Mouse (Mus musculus) hindbrain, embryonic 16.5 days (tissue): Measurements from ENCODE around the gene Cdkal1. TPM values are rescaled to one million over a fixed set of nuclear protein-coding genes. Genes with fewer than 3 reads are reported as not detected.

ENCODE experiments used
- ATAC-seq: fragments of 200-750 bp; cut with Nextera tagmentation; 2 replicates; pipeline ENCODE4 v1.8.0; 2017; ENCODE audit warnings: moderate TSS enrichment, moderate library complexity
- H3K27ac ChIP-seq: fragments of 300-500 bp; sonication (generic); 2 replicates; pipeline ENCODE4 v1.5.1; 2014; ENCODE audit warnings: low read depth, mild to moderate bottlenecking, control low read depth, low read length, moderate library complexity
- H3K27me3 ChIP-seq: fragments of 300-500 bp; sonication (generic); replicated peaks from 2 replicates; pipeline ENCODE4 v1.6.1; 2014; ENCODE audit warnings: low read length; ENCODE audit not compliant: control insufficient read depth, insufficient read depth
- H3K36me3 ChIP-seq: fragments of 300-500 bp; sonication (generic); 2 replicates; pipeline ENCODE4 v1.6.1; 2014; ENCODE audit warnings: mild to moderate bottlenecking, low read length, moderate library complexity, mixed read lengths; ENCODE audit not compliant: control insufficient read depth, insufficient read depth
- H3K4me1 ChIP-seq: fragments of 300-500 bp; sonication (generic); 2 replicates; pipeline ENCODE4 v1.6.1; 2014; ENCODE audit warnings: low read depth, low read length; ENCODE audit not compliant: control insufficient read depth, insufficient read depth
- H3K4me2 ChIP-seq: fragments of 300-500 bp; sonication (generic); 2 replicates; pipeline ENCODE4 v1.6.1; 2014; ENCODE audit warnings: mild to moderate bottlenecking, low read length, control low read depth, moderate library complexity
- H3K4me3 ChIP-seq: fragments of 300-500 bp; sonication (generic); 2 replicates; pipeline ENCODE4 v1.5.1; 2014; ENCODE audit warnings: mild to moderate bottlenecking, low read length, control low read depth, moderate library complexity
- H3K9ac ChIP-seq: fragments of 300-500 bp; sonication (generic); 2 replicates; pipeline ENCODE4 v1.6.1; 2014; ENCODE audit warnings: low read depth, mild to moderate bottlenecking, control low read depth, low read length, moderate library complexity
- H3K9me3 ChIP-seq: fragments of 300-500 bp; sonication (generic); 2 replicates; pipeline ENCODE4 v1.6.1; 2014; ENCODE audit warnings: mild to moderate bottlenecking, low read length, moderate library complexity; ENCODE audit not compliant: control insufficient read depth
- WGBS: fragments of 180-500 bp; shearing (Covaris S2); extraction: QIAGEN DNeasy Blood & Tissue Kit; methylation state at CpG from one replicate; pipeline ENCODE4 v1.1.7; 2014; 5-methylcytosine and 5-hydroxymethylcytosine counted together
- polyA plus RNA-seq: library from polyadenylated mRNA; unstranded; fragments of >200 nt; fragmentation: Nextera tagmentation; extraction: Ambion mirVana; gene quantifications from 2 replicates; pipeline ENCODE4 v1.2.1, GENCODE M21; 2015

Cdkal1 gene
- polyA plus RNA-seq, 1 experiment from 2014 or later = 19.4 TPM

DNA sequence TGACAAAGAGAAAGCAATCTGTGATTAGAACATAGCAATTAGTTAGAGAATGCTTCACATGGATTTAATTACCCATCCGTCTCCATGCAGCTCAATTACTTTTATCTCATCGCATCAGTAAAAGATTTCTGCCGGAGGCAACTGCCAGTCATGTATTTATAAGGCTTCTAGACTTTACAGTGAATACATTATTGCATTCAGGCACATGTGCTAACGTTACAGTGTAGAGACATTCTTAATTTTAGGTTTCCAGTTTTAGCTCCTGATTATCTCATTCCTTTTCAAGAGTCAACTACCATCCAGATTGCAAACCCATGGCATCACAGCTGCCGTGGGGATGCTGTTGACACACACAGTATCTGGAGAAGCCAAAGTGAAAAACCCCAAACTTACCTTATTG, 289.8 kb downstream of the Cdkal1 start:
- Histone ChIP-seq H3K4me3 (no peak overlapping the region), H3K27ac (no peak overlapping the region), H3K36me3 (no peaks in the 10 kb centered on the region), H3K9me3 (no peaks in the 10 kb centered on the region), H3K4me2 (no peak overlapping the region), H3K9ac (no peak overlapping the region), H3K27me3 (no peaks in the 10 kb centered on the region), H3K4me1 (no peaks in the 10 kb centered on the region)
- 0 out of 2 replicates have a peak, but pooled peaks have one; percentile 40 for ATAC-seq
- 52% methylated on average over 5 of the region's 5 CpGs for WGBS

DNA sequence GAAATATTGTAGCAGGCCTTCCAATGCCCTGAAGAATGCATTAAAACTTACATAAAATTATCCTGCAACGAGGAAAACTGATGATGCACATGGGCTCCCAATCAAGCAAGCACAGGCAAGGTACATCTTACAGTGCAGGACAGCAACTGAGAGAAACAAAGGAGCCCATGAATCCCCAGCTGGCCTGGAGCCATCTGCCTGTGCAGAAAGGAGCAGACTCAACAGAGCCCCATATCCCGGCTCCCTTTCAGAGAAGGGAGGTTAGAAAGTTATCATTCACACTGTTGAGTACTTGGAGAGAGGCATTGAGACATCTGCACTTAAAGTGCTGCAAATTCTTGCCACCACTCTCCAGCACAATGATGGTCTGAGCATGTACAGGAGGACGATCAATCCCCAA, 296.3 kb downstream of the Cdkal1 start:
- no peaks in the 10 kb centered on the region for H3K36me3 ChIP-seq
- 55% methylated on average over 3 of the region's 3 CpGs for WGBS
- H3K27ac ChIP-seq = no peak overlapping the region
- no peaks in the 10 kb centered on the region for H3K27me3 ChIP-seq
- peaks cover 3% of the 10 kb centered on the region; the same call in 1 of the 2 replicates for H3K4me1 ChIP-seq
- no peak overlapping the region for H3K4me2 ChIP-seq
- H3K9ac ChIP-seq = no peak overlapping the region
- no peaks in the 10 kb centered on the region for H3K9me3 ChIP-seq
- no peak for ATAC-seq
- no peak overlapping the region for H3K4me3 ChIP-seq

DNA sequence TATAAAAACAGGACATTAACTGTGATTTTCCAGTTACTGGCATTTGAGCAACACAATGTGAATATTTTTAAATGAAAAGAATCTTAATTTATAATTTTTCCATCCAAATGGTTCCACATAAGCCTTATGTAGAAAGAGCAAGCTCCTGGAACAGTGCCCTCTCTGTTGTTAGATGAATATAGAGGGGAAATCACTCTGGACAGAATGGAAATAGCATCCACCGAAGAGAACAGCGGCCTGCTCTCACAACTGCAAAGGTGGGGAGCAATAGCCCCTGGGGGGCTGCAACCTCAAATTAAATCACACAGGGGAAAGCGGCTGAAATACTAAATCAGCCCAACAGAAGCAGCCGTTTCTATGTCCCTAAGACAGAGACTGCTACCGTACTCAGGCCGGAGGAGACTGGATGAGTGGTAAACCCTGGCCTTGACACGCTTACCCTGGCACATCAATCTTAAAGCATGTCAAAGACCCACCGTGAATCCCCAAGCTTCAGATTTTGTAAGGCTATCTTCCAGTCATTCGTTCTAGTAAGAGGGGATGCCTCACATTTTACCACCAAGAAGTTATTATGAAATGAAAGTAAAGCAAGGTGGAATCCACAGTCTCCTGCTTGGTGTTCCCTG, 300.2 kb downstream of the Cdkal1 start:
- 58% methylated on average over 9 of the region's 9 CpGs for WGBS
- H3K4me3 ChIP-seq = no peak overlapping the region
- no peaks in the 10 kb centered on the region for H3K9me3 ChIP-seq
- ATAC-seq = no peak
- H3K36me3 ChIP-seq = no peaks in the 10 kb centered on the region
- no peak overlapping the region; the same call in 1 of the 2 replicates for H3K9ac ChIP-seq
- H3K4me2 ChIP-seq = no peak overlapping the region
- H3K4me1 ChIP-seq = peaks cover 3% of the 10 kb centered on the region; the same call in 1 of the 2 replicates
- no peaks in the 10 kb centered on the region for H3K27me3 ChIP-seq
- no peak overlapping the region for H3K27ac ChIP-seq

DNA sequence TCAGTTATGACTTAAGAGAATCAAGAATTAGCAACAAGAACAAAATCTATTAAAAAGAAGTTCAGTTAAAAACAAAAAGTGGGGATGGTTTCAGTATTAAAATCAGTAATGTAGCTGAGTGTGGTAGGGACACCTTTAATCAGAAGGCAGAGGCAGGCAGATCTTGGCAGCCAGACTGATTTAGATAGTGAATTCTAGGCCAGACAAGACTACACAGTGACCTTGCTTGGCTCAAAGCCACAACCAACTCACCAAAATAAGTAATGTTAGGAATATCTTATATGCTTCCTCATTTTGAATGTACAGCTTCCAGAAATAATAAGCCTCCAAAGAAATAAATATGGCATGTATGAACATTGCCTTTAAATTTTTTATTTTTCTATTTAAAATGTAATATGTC, 301.7 kb downstream of the Cdkal1 start:
- Histone ChIP-seq H3K4me3 (no peak overlapping the region), H3K4me1 (peaks cover 3% of the 10 kb centered on the region; the same call in 1 of the 2 replicates), H3K36me3 (no peaks in the 10 kb centered on the region), H3K9me3 (no peaks in the 10 kb centered on the region), H3K27ac (no peak overlapping the region), H3K27me3 (no peaks in the 10 kb centered on the region), H3K4me2 (no peak overlapping the region), H3K9ac (no peak overlapping the region)
- ATAC-seq = no peak

DNA sequence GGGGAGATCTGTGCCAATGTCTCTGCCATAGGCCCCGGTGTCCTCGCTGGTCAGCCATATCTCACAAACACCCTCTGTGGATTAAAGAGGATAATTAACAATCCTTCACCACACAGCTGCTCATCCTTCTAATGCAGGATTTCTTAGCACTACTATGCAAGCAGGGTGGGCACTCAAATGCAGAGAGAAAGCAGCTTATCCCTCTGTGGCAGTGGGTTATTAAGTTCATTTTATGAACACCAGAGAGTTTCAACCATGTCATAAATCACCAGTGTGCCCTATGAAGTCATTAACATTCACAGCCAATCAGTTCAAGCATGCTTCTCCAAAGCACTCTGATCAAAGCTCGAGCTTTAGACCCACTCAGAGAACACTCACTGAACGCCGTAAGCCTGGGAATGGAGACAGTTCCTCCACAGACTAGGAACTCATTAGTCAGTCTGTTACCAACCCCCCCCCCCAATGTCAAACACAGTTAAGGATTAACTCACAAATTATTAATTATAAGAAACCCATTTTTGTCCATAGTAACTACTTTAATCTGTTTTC, 303.1 kb downstream of the Cdkal1 start:
- Histone ChIP-seq H3K27ac (no peak overlapping the region), H3K27me3 (no peaks in the 10 kb centered on the region), H3K36me3 (no peaks in the 10 kb centered on the region), H3K9ac (no peak overlapping the region), H3K9me3 (no peaks in the 10 kb centered on the region), H3K4me1 (peaks cover 3% of the 10 kb centered on the region; the same call in 1 of the 2 replicates), H3K4me3 (no peak overlapping the region), H3K4me2 (no peak overlapping the region)
- WGBS = 47% methylated on average over 5 of the region's 5 CpGs
- 0 out of 2 replicates have a peak, but pooled peaks have one; percentile 40 for ATAC-seq

DNA sequence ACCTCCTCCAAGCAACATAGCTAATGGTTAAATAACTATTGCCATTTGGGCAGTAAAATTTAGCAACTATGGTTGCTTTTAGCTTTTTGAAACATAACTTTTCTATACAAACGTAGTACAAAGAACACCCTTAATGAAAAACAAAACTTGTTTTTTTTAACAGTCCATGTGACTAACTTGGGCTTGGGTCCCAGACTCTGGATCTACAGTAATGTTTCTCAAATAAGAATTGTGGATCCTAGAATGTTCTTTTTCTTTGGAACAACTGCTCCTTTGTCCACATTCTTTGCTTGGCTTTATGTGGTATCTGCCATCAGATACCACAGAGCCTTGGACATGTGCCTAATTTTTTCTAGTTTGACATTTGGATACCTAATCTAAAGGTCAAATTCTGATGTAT, 304.6 kb downstream of the Cdkal1 start:
- Histone ChIP-seq H3K4me2 (no peak overlapping the region), H3K9me3 (no peaks in the 10 kb centered on the region), H3K4me3 (no peak overlapping the region), H3K27me3 (no peaks in the 10 kb centered on the region), H3K9ac (no peak overlapping the region), H3K27ac (no peak overlapping the region), H3K4me1 (peaks cover 3% of the 10 kb centered on the region; the same call in 1 of the 2 replicates), H3K36me3 (no peaks in the 10 kb centered on the region)
- ATAC-seq = no peak
- WGBS = 71% methylated on average over 1 of the region's 1 CpGs

DNA sequence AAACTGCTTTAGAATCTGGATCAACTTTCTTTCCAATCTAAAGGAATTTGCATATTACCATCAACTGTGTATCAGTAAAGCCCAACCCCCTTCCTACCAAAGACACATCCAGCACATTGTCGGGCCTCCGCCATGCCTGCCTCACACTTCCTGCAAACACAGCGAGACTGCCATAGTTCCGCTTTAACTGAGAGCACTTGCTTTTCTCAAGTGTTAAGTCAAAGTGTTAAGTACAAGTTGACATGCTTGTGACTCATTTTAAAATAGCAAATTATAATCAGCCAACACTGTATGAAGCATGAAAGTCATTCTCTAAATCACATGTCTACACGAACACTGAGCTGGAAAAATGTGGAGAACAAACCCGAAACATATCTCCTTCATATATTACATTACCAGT, 305.3 kb downstream of the Cdkal1 start:
- Histone ChIP-seq H3K4me3 (no peak overlapping the region), H3K27ac (no peak overlapping the region), H3K27me3 (no peaks in the 10 kb centered on the region), H3K9ac (no peak overlapping the region), H3K4me1 (peaks cover under 1% of the 10 kb centered on the region; the same call in 1 of the 2 replicates), H3K9me3 (no peaks in the 10 kb centered on the region), H3K4me2 (no peak overlapping the region), H3K36me3 (no peaks in the 10 kb centered on the region)
- WGBS = 92% methylated on average over 6 of the region's 6 CpGs
- no peak for ATAC-seq

DNA sequence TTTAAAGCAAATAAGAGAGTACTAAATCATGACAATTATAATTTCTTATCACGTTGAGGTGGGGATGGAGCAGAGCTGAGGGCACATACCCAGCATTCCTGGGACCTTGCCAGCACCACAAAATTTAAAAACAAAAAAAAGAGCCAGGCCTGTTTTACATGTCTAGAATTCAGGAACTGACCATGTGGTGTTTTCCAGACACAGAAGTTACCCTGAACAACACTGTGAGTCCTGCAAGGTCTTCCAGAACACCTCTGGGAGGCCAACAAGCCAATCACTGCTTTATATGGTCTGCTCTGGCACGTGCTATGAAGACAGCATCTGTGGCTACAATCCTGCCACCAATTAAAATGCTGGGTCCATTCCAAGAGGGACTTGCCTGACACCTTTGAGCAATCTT, 305.7 kb downstream of the Cdkal1 start:
- no peak overlapping the region for H3K9ac ChIP-seq
- WGBS = 56% methylated on average over 2 of the region's 2 CpGs
- no peak overlapping the region for H3K4me2 ChIP-seq
- H3K27ac ChIP-seq = no peak overlapping the region
- no peak for ATAC-seq
- no peaks in the 10 kb centered on the region for H3K36me3 ChIP-seq
- no peaks in the 10 kb centered on the region for H3K4me1 ChIP-seq
- no peaks in the 10 kb centered on the region for H3K9me3 ChIP-seq
- no peak overlapping the region for H3K4me3 ChIP-seq
- H3K27me3 ChIP-seq = no peaks in the 10 kb centered on the region

DNA sequence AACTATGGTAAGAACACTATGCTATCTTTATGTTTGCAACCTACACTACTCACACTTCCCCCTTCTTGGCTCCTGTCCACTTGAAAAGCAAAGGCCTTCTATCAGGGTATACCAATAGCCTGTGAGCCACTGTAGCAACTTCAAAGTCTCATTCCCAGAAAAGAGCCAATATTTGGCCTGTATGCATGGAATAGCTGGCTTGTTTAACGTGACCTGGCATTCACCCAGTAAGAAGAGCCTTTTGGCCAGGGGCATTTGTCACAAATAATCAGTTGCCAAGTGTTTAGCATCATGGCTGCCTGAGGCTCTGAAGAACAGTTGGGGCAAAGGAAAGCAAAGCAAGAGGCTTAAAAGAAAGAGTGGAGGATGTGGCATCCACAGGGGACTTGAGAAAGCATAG, 317.6 kb downstream of the Cdkal1 start:
- H3K4me2 ChIP-seq = no peak overlapping the region
- no peak overlapping the region for H3K4me3 ChIP-seq
- H3K27ac ChIP-seq = no peak overlapping the region
- no peaks in the 10 kb centered on the region for H3K9me3 ChIP-seq
- H3K4me1 ChIP-seq = no peaks in the 10 kb centered on the region; the same call in 1 of the 2 replicates
- ATAC-seq = peak; percentile 45; the same call in 1 of the 2 replicates
- H3K27me3 ChIP-seq = no peaks in the 10 kb centered on the region
- H3K9ac ChIP-seq = no peak overlapping the region
- 41% methylated on average over 1 of the region's 1 CpGs for WGBS
- H3K36me3 ChIP-seq = no peaks in the 10 kb centered on the region
